Mouse (Mus musculus): ENCODE results near the gene Cpeb4.

- TF ChIP-seq EP300 (IDR thresholded peaks at IDR 0.05) (no peak), CTCF (IDR thresholded peaks at IDR 0.05) (no peak)
Observed at GRCm38 (mm10) chr11:31983249-31983648, 111.2 kb downstream of the Cpeb4 start.
